Mouse (Mus musculus) heart, postnatal 0 days (tissue): ENCODE results near the gene Sugt1. TPM values are rescaled to one million over a fixed set of nuclear protein-coding genes. Genes with fewer than 3 reads are reported as not detected.

Experiments used
- ATAC-seq: fragments of 200-750 bp; cut with Nextera tagmentation; 2 replicates; pipeline ENCODE4 v1.8.0; 2017; ENCODE audit warnings: low read depth, moderate number of reproducible peaks, moderate library complexity; ENCODE audit not compliant: insufficient read depth
- DNase-seq: peaks from one replicate; pipeline ENCODE4 v3.0.0-alpha.2; 2016; ENCODE audit warnings: low spot score
- H3K27ac ChIP-seq: fragments of 300-500 bp; sonication (generic); 2 replicates; pipeline ENCODE4 v1.5.1; 2014; ENCODE audit warnings: low read depth, mild to moderate bottlenecking
- H3K27me3 ChIP-seq: fragments of 300-500 bp; sonication (generic); 2 replicates; pipeline ENCODE4 v1.6.1; 2014; ENCODE audit warnings: low read length, mixed read lengths; ENCODE audit not compliant: control insufficient read depth, insufficient read depth
- H3K36me3 ChIP-seq: fragments of 300-500 bp; sonication (generic); replicated peaks from 2 replicates; pipeline ENCODE4 v1.6.1; 2014; ENCODE audit warnings: low read length, mixed read lengths; ENCODE audit not compliant: control insufficient read depth, insufficient read depth
- H3K4me1 ChIP-seq: fragments of 300-500 bp; sonication (generic); 2 replicates; pipeline ENCODE4 v1.6.1; 2014; ENCODE audit warnings: antibody characterized with exemption; ENCODE audit not compliant: control insufficient read depth, insufficient read depth
- H3K4me2 ChIP-seq: fragments of 300-500 bp; sonication (generic); 2 replicates; pipeline ENCODE4 v1.6.1; 2014; ENCODE audit warnings: low read depth, mild to moderate bottlenecking, low read length, moderate library complexity
- H3K4me3 ChIP-seq: fragments of 300-500 bp; sonication (generic); 2 replicates; pipeline ENCODE4 v1.5.1; 2014; ENCODE audit warnings: low read depth, low read length
- H3K9ac ChIP-seq: fragments of 300-500 bp; sonication (generic); replicated peaks from 2 replicates; pipeline ENCODE4 v1.6.1; 2014; ENCODE audit warnings: low read depth, low read length, mixed read lengths
- H3K9me3 ChIP-seq: fragments of 300-500 bp; sonication (generic); replicated peaks from 2 replicates; pipeline ENCODE4 v1.6.1; 2016; ENCODE audit warnings: low read length; ENCODE audit not compliant: control insufficient read depth
- CTCF ChIP-seq: IDR thresholded peaks from 2 replicates; pipeline ENCODE4 v1.5.1; 2016; ENCODE audit warnings: antibody characterized with exemption, control low read depth, low read depth
- EP300 ChIP-seq: IDR thresholded peaks from 2 replicates; pipeline ENCODE4 v1.6.1; 2016; ENCODE audit warnings: antibody characterized with exemption, low read depth
- WGBS: fragments of 180-500 bp; shearing (Covaris S2); extraction: QIAGEN DNeasy Blood & Tissue Kit; methylation state at CpG from one replicate; pipeline ENCODE4 v1.1.7; 2014; 5-methylcytosine and 5-hydroxymethylcytosine counted together
- polyA plus RNA-seq: library from polyadenylated mRNA; unstranded; fragments of >200 nt; fragmentation: Nextera tagmentation; extraction: Ambion mirVana; gene quantifications from 2 replicates; pipeline ENCODE4 v1.2.1, GENCODE M21; 2015
- total RNA-seq: library from RNA; depleted of rRNA; stranded (reverse); fragments of >200 nt; gene quantifications from 2 replicates; pipeline ENCODE4 v1.2.3, GENCODE M21; 2014; ENCODE audit warnings: low replicate concordance

Sugt1 gene
- total and polyA plus RNA-seq, 2 experiments from 2014 or later: 33.1 to 95.5 TPM

DNA sequence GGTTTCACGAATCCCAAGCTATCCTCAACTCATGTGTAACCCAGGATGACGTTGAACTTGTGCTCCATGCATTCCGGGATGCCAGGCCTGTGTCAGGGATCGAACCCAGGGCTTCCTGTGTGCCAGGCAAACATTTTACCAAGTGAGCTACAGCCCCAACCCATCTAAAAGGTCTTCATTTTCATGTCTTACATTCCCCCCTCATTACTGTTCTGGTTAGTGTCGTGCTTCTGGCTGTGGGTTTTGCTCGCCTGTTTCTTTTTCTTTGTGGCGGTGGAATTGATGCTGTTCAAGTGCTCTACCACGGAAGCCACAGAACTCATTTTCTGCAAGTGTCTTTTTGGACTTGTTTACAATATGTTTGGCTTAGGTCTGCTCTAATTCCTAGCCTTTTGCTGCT is 3.4 kb downstream of the Sugt1 start:
- Histone ChIP-seq H3K9ac (no peak overlapping the region), H3K4me3 (no peak overlapping the region), H3K27ac (no peak overlapping the region), H3K36me3 (peaks cover 7% of the 10 kb centered on the region), H3K9me3 (no peaks in the 10 kb centered on the region), H3K27me3 (no peaks in the 10 kb centered on the region), H3K4me1 (peaks cover 22% of the 10 kb centered on the region), H3K4me2 (no peak overlapping the region)
- 97% methylated on average over 8 of the region's 8 CpGs for WGBS
- DNase-seq (no peak), ATAC-seq (no peak)
- TF ChIP-seq EP300 (no peak), CTCF (no peak)

GRCm38 (mm10) chr14:79591611-79592010 is 4.1 kb downstream of the Sugt1 start:
- 88% methylated on average over 2 of the region's 2 CpGs for whole genome bisulfite sequencing
- Histone ChIP-seq H3K4me1 (peaks cover 18% of the 10 kb centered on the region), H3K27me3 (no peaks in the 10 kb centered on the region), H3K9me3 (no peaks in the 10 kb centered on the region), H3K36me3 (peaks cover 12% of the 10 kb centered on the region), H3K4me3 (no peak overlapping the region), H3K9ac (no peak overlapping the region), H3K27ac (no peak overlapping the region), H3K4me2 (no peak overlapping the region)
- DNase-seq (no peak), ATAC-seq (no peak)
- TF ChIP-seq EP300 (no peak), CTCF (no peak)

DNA sequence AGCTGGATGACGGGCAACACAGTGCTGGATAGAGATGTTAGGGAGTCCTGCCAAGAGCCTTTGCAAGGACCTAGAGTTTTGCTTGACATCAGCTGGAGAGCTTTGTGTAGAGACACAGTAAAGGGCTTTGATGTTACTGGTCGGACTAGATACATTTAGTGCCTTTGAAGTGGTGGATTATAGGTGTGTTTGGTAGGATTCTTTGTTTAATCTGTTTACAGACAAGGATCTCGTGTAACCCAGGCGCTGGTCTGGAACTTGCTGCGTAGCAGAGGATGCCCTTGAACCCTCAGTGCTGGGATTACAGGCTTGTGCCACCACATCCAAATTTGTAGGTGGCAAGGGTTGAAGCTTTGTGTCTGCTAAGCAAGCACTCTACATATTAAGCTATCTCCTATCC is 6.6 kb downstream of the Sugt1 start:
- no peak overlapping the region for H3K27ac ChIP-seq

GRCm38 (mm10) chr14:79596602-79597001 is 9.1 kb downstream of the Sugt1 start:
- no peak for TF ChIP-seq EP300
- TF ChIP-seq CTCF: no peak
- no peak for ATAC-seq
- Histone ChIP-seq H3K27ac (no peak overlapping the region), H3K4me1 (0 out of 2 replicates have a peak, but pooled peaks cover 3% of the 10 kb centered on the region), H3K9me3 (no peaks in the 10 kb centered on the region), H3K4me2 (no peak overlapping the region), H3K4me3 (no peak overlapping the region), H3K9ac (no peak overlapping the region), H3K36me3 (peaks cover 57% of the 10 kb centered on the region), H3K27me3 (no peaks in the 10 kb centered on the region)
- no peak for DNase-seq
- 52% methylated on average over 4 of the region's 4 CpGs for WGBS

More for the DNA sequence above, 6.6 kb downstream of the Sugt1 start:
- H3K4me2 ChIP-seq: no peak overlapping the region
- TF ChIP-seq CTCF (no peak), EP300 (no peak)
- no peak overlapping the region for H3K9ac ChIP-seq
- H3K4me3 ChIP-seq: no peak overlapping the region
- DNase-seq: no peak
- no peaks in the 10 kb centered on the region for H3K27me3 ChIP-seq
- H3K4me1 ChIP-seq: peaks cover 7% of the 10 kb centered on the region; the same call in 1 of the 2 replicates
- WGBS: 84% methylated on average over 5 of the region's 5 CpGs
- H3K36me3 ChIP-seq: peaks cover 33% of the 10 kb centered on the region
- no peak for ATAC-seq
- H3K9me3 ChIP-seq: no peaks in the 10 kb centered on the region

GRCm38 (mm10) chr14:79605881-79606280 is 18.4 kb downstream of the Sugt1 start:
- Histone ChIP-seq H3K27ac (no peak overlapping the region), H3K4me2 (no peak overlapping the region), H3K27me3 (no peaks in the 10 kb centered on the region), H3K36me3 (peaks cover 84% of the 10 kb centered on the region), H3K9ac (no peak overlapping the region), H3K4me1 (no peaks in the 10 kb centered on the region), H3K9me3 (no peaks in the 10 kb centered on the region), H3K4me3 (no peak overlapping the region)
- ATAC-seq (no peak), DNase-seq (no peak)
- 44% methylated on average over 2 of the region's 2 CpGs for WGBS
- TF ChIP-seq EP300: no peak

DNA sequence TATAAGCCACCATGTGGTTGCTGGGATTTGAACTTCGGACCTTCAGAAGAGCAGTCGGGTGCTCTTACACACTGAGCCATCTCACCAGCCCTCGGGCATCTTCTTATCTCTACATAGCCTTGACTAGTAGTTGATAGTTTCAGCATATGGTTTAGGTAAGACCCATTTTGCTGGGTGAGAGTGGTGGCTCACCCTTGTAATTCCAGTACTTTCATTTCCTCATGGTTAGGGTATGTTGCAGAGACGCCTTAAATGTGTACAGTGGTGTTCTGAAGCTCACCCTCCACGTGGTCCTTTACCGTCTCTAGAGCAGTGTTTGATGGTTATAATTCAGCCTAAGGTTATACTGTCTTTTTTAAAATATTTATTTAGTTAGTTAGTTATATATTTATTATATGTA is 18.9 kb downstream of the Sugt1 start:
- Histone ChIP-seq H3K4me2 (no peak overlapping the region), H3K27ac (no peak overlapping the region), H3K9ac (no peak overlapping the region), H3K9me3 (no peaks in the 10 kb centered on the region), H3K27me3 (no peaks in the 10 kb centered on the region), H3K4me3 (no peak overlapping the region), H3K4me1 (no peaks in the 10 kb centered on the region), H3K36me3 (peaks cover 84% of the 10 kb centered on the region)
- no peak for ATAC-seq
- DNase-seq: no peak
- no peak for TF ChIP-seq EP300
- no peak for TF ChIP-seq CTCF
- WGBS: 84% methylated on average over 6 of the region's 6 CpGs
